ENCODE assay signal across 8 mouse cellular contexts in genomic region chrX:74428826-74429276, GRCm38 (mm10). TPM values are rescaled to one million over a fixed set of nuclear protein-coding genes. Genes with fewer than 3 reads are reported as not detected.
DNase-seq lines count a peak whose midpoint lies in the region; ATAC-seq lines count a peak whose summit lies in the region.

G6pdx (minus strand) TSS chrX:74429194.

- no peaks in the 10 kb centered on the region for H3K36me3 ChIP-seq in hindbrain, embryonic 11.5 days (ENCODE audit: control insufficient read depth, insufficient read depth, low read length)

- peak within 1 kb of the TSS; percentile 52 for H3K4me3 ChIP-seq in hindbrain, embryonic 11.5 days (ENCODE audit: low read depth, low read length)

- H3K4me1 ChIP-seq in hindbrain, embryonic 11.5 days (replicated peaks; ENCODE audit: control insufficient read depth, insufficient read depth, low read length), result no peaks in the 10 kb centered on the region

- peak within 1 kb of the TSS; percentile 60 for H3K9ac ChIP-seq in hindbrain, embryonic 11.5 days (ENCODE audit: low read depth, low read length)

- peak within 1 kb of the TSS; percentile 65 for H3K27ac ChIP-seq in hindbrain, embryonic 11.5 days (ENCODE audit: low read depth, low read length)

- no peaks in the 10 kb centered on the region for H3K9me3 ChIP-seq in hindbrain, embryonic 11.5 days (ENCODE audit: control insufficient read depth, low read length)

- WGBS in hindbrain, embryonic 11.5 days, result 17% methylated on average over 25 of the region's 25 CpGs

- peak; percentile 87 for ATAC-seq in hindbrain, embryonic 11.5 days (ENCODE audit: low FRiP score)

- peak within 1 kb of the TSS; percentile 49 for H3K4me2 ChIP-seq in hindbrain, embryonic 11.5 days (replicated peaks; ENCODE audit: low read depth, low read length)

- peak; percentile 91 for DNase-seq in MN1 (ENCODE audit: low spot score)
- DNase-seq in cerebellum, adult 9-10 months, result peak; percentile 92
- DNase-seq in frontal cortex, adult 2 months (ENCODE audit: extremely low spot score in 1 of 2, low spot score in 1 of 2), result peak; percentile 72 to 82
- DNase-seq in hindbrain, embryonic 11.5 days (ENCODE audit: low spot score), result peak; percentile 86
- peak; percentile 78 to 84 for DNase-seq in layer of hippocampus, postnatal 10 days (ENCODE audit: low spot score in 2 of 2)
- DNase-seq in lung, postnatal 10 days, result peak; percentile 93
- DNase-seq in ovary, postnatal 36 days (ENCODE audit: low spot score), result peak; percentile 84
- peak; percentile 89 for DNase-seq in thymus, postnatal 25 days

- H3K27me3 ChIP-seq in hindbrain, embryonic 11.5 days (ENCODE audit: control insufficient read depth, insufficient read depth, low read length), result no peaks in the 10 kb centered on the region

RNA-seq across cellular contexts. Expression of gene G6pdx, which starts in this region (rescaled TPM):
- polyA plus RNA-seq in frontal cortex, adult 2 months (2012; rRNA removed), result 30.2 and 31.8 TPM in 2 replicates
- 54.9 and 56.5 TPM in 2 replicates for polyA plus RNA-seq in hindbrain, embryonic 11.5 days (2014; fragmentation: Nextera tagmentation; extraction: Ambion mirVana)
- 10 to 100 TPM; 35.3 to 36.3 TPM for total RNA-seq in layer of hippocampus, postnatal 10 days (2021)

Comparison
In these comparisons a context has a peak if more than half of its experiments do, and no peak if none do; other contexts are left out.
1. Peak in every context shown above with its lines: DNase-seq, ATAC-seq, H3K4me3 ChIP-seq and H3K27ac ChIP-seq.